Mouse (Mus musculus): ENCODE measurements around the gene Nip7. TPM values are rescaled to one million over a fixed set of nuclear protein-coding genes. Genes with fewer than 3 reads are reported as not detected.

The Nip7 gene
- polyA plus RNA-seq, 1 experiment from 2014 or later: 92.7 TPM

GRCm38 (mm10) chr8:107109816-107110435 lies 53.2 kb downstream of the Nip7 start:
- WGBS: 86% methylated on average over 5 of the region's 5 CpGs
- Histone ChIP-seq H3K27ac (no peak overlapping the region), H3K36me3 (replicated peaks) (no peaks in the 10 kb centered on the region), H3K9ac (no peak overlapping the region), H3K4me2 (no peak overlapping the region), H3K4me3 (replicated peaks) (no peak overlapping the region), H3K9me3 (no peaks in the 10 kb centered on the region), H3K27me3 (no peaks in the 10 kb centered on the region), H3K4me1 (0 out of 2 replicates have a peak, but pooled peaks cover 4% of the 10 kb centered on the region)
- no peak for ATAC-seq (ENCODE audit: low FRiP score)

Small RNA genes within 50 kb of the gene (microRNA-seq; reads per million reads assigned to microRNA genes)
- 2.2 reads per million for gene Mir7075

Other genes starting within 250 kb of the Nip7 start
- gene Has3, start 186.6 kb upstream of the Nip7 start, polyA plus RNA-seq (2016; fragmentation: Nextera tagmentation; extraction: Ambion mirVana): 0.56 and 0.62 TPM in 2 replicates
- 59.4 and 59.6 TPM in 2 replicates for gene Utp4, start 163.2 kb upstream of the Nip7 start, polyA plus RNA-seq (2016; fragmentation: Nextera tagmentation; extraction: Ambion mirVana)
- gene Sntb2, start 121.1 kb upstream of the Nip7 start, polyA plus RNA-seq (2016; fragmentation: Nextera tagmentation; extraction: Ambion mirVana): 6.9 and 8.9 TPM in 2 replicates
- gene Vps4a, start 25.7 kb upstream of the Nip7 start, polyA plus RNA-seq (2016; fragmentation: Nextera tagmentation; extraction: Ambion mirVana): 96.7 and 96.9 TPM in 2 replicates
- gene Pdf, start 8.3 kb upstream of the Nip7 start, polyA plus RNA-seq (2016; fragmentation: Nextera tagmentation; extraction: Ambion mirVana): 35.7 and 39.9 TPM in 2 replicates
- 41.7 and 43.3 TPM in 2 replicates for gene Cog8, start 188 bp upstream of the Nip7 start, polyA plus RNA-seq (2016; fragmentation: Nextera tagmentation; extraction: Ambion mirVana)
- not detected in 2 replicates for gene Tmed6, start 8.8 kb downstream of the Nip7 start, polyA plus RNA-seq (2016; fragmentation: Nextera tagmentation; extraction: Ambion mirVana)
- gene Terf2, start 39.7 kb downstream of the Nip7 start, polyA plus RNA-seq (2016; fragmentation: Nextera tagmentation; extraction: Ambion mirVana): 22.3 and 26.6 TPM in 2 replicates
- gene Cyb5b, start 93.8 kb downstream of the Nip7 start, polyA plus RNA-seq (2016; fragmentation: Nextera tagmentation; extraction: Ambion mirVana): 157 and 167 TPM in 2 replicates
- 11.1 and 14.0 TPM in 2 replicates for gene Nfat5, start 236.6 kb downstream of the Nip7 start, polyA plus RNA-seq (2016; fragmentation: Nextera tagmentation; extraction: Ambion mirVana)